Mouse (Mus musculus) neural tube, embryonic 11.5 days (tissue): ENCODE results near the gene Katnbl1. TPM values are rescaled to one million over a fixed set of nuclear protein-coding genes. Genes with fewer than 3 reads are reported as not detected.

ENCODE experiments used
- ATAC-seq: fragments of 200-750 bp; cut with Nextera tagmentation; 2 replicates; pipeline ENCODE4 v1.8.0; 2017; ENCODE audit warnings: moderate number of reproducible peaks, mild to moderate bottlenecking, moderate TSS enrichment, moderate library complexity; ENCODE audit not compliant: insufficient read depth, low FRiP score, low TSS enrichment
- DNase-seq: peaks from one replicate; pipeline ENCODE4 v3.0.0-alpha.2; 2015; ENCODE audit warnings: low spot score
- H3K27ac ChIP-seq: fragments of 300-500 bp; sonication (generic); 2 replicates; pipeline ENCODE4 v1.5.1; 2014; ENCODE audit warnings: low read depth, mild to moderate bottlenecking, low read length
- H3K27me3 ChIP-seq: fragments of 300-500 bp; sonication (generic); 2 replicates; pipeline ENCODE4 v1.6.1; 2014; ENCODE audit warnings: mild to moderate bottlenecking, low read length, mixed read lengths; ENCODE audit not compliant: control insufficient read depth, insufficient read depth
- H3K36me3 ChIP-seq: fragments of 300-500 bp; sonication (generic); 2 replicates; pipeline ENCODE4 v1.6.1; 2014; ENCODE audit warnings: mild to moderate bottlenecking, low read length, moderate library complexity, mixed read lengths; ENCODE audit not compliant: control insufficient read depth, insufficient read depth
- H3K4me1 ChIP-seq: fragments of 300-500 bp; sonication (generic); 2 replicates; pipeline ENCODE4 v1.6.1; 2014; ENCODE audit warnings: low read length, mixed read lengths; ENCODE audit not compliant: control insufficient read depth, insufficient read depth
- H3K4me2 ChIP-seq: fragments of 300-500 bp; sonication (generic); 2 replicates; pipeline ENCODE4 v1.6.1; 2014; ENCODE audit warnings: low read depth, mild to moderate bottlenecking, moderate library complexity
- H3K4me3 ChIP-seq: fragments of 300-500 bp; sonication (generic); 2 replicates; pipeline ENCODE4 v1.5.1; 2014; ENCODE audit warnings: low read depth, low read length
- H3K9ac ChIP-seq: fragments of 300-500 bp; sonication (generic); 2 replicates; pipeline ENCODE4 v1.6.1; 2014; ENCODE audit warnings: mild to moderate bottlenecking, low read length
- H3K9me3 ChIP-seq: fragments of 300-500 bp; sonication (generic); 2 replicates; pipeline ENCODE4 v1.6.1; 2016; ENCODE audit warnings: low read length; ENCODE audit not compliant: control insufficient read depth
- WGBS: fragments of 180-500 bp; shearing (Covaris S2); extraction: QIAGEN DNeasy Blood & Tissue Kit; methylation state at CpG from one replicate; pipeline ENCODE4 v1.1.7; 2014; 5-methylcytosine and 5-hydroxymethylcytosine counted together
- polyA plus RNA-seq: library from polyadenylated mRNA; unstranded; fragments of >200 nt; fragmentation: Nextera tagmentation; extraction: Ambion mirVana; gene quantifications from 2 replicates; pipeline ENCODE4 v1.2.1, GENCODE M21; 2014

Gene Katnbl1
- 54.6 and 55.2 TPM in 2 replicates for polyA plus RNA-seq

- WGBS = under 1% methylated on average over 69 of the region's 72 CpGs
- H3K4me3 ChIP-seq = peak within 1 kb of the TSS; percentile 95
- H3K4me1 ChIP-seq = peaks cover 6% of the 10 kb centered on the region; the same call in 1 of the 2 replicates
- H3K9ac ChIP-seq = peak within 1 kb of the TSS; percentile 96
- H3K4me2 ChIP-seq = peak within 1 kb of the TSS; percentile 46
- H3K9me3 ChIP-seq = no peaks in the 10 kb centered on the region
- ATAC-seq (peak; percentile 99), DNase-seq (peak; percentile 96)
- no peaks in the 10 kb centered on the region for H3K36me3 ChIP-seq
- peak within 1 kb of the TSS; percentile 85 for H3K27ac ChIP-seq
- no peaks in the 10 kb centered on the region for H3K27me3 ChIP-seq
Measured at GRCm38 (mm10) chr2:112378973-112379898, at the start of gene Katnbl1. Gene Katnbl1 (plus strand): TSS chr2:112379211.

- 76% methylated on average over 4 of the region's 4 CpGs for WGBS
- Histone ChIP-seq H3K4me2 (no peak overlapping the region), H3K4me3 (no peak overlapping the region)
Measured at GRCm38 (mm10) chr2:112332051-112332898, 46.7 kb upstream of the Katnbl1 start.

DNA sequence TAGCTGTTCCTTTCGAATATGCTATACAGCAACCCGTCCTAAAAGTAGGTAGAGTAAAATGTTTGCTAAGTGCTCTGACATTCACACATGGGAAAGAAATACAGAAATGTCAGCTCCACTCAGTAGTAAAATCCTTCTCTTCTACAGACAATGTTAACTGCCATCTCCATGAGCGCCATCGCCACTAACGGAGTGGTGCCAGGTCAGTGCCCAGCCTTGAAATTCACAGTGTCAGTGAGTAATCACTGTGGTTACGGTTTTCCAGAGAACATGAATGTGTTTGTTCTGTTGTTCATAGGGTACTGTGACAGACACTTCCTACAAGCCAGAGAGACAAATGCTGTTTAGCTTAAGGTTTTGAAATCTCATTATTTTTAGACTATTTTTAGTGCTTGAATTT lies 41.8 kb upstream of the Katnbl1 start:
- H3K27ac ChIP-seq = no peak overlapping the region
- WGBS = 93% methylated on average over 6 of the region's 6 CpGs
- H3K9me3 ChIP-seq = no peaks in the 10 kb centered on the region
- no peaks in the 10 kb centered on the region for H3K4me1 ChIP-seq
- no peak overlapping the region for H3K4me3 ChIP-seq
- 0 out of 2 replicates have a peak, but pooled peaks cover 3% of the 10 kb centered on the region for H3K36me3 ChIP-seq
- ATAC-seq (no peak), DNase-seq (no peak)
- H3K4me2 ChIP-seq = no peak overlapping the region
- H3K27me3 ChIP-seq = no peaks in the 10 kb centered on the region
- no peak overlapping the region for H3K9ac ChIP-seq

More at GRCm38 (mm10) chr2:112332051-112332898, 46.7 kb upstream of the Katnbl1 start:
- H3K4me1 ChIP-seq = no peaks in the 10 kb centered on the region
- H3K27me3 ChIP-seq = no peaks in the 10 kb centered on the region
- H3K9me3 ChIP-seq = no peaks in the 10 kb centered on the region
- H3K36me3 ChIP-seq = 0 out of 2 replicates have a peak, but pooled peaks cover 3% of the 10 kb centered on the region
- no peak overlapping the region for H3K9ac ChIP-seq
- no peak for DNase-seq
- H3K27ac ChIP-seq = no peak overlapping the region
- ATAC-seq = no peak

DNA sequence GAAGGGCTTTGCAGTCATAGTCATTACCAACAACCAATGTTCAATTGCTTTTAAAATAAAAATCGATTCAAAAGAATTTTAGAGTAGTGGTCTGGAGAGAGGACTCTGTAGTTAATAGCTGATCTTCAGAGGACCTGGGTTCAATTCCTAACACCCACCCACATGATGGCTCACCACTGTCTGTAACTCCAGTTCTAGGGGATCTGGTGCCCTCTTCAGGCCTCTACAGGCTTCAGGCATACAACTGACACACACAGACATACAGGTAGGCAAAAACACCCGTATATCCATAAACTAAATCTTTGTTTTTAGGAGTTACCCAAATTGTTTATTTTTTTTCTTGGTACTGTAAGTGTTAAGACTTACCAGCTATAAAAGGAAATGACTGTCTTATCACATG lies 39.3 kb upstream of the Katnbl1 start:
- no peak overlapping the region for H3K9ac ChIP-seq
- H3K9me3 ChIP-seq = no peaks in the 10 kb centered on the region
- no peak for DNase-seq
- H3K4me1 ChIP-seq = no peaks in the 10 kb centered on the region
- no peak overlapping the region for H3K27ac ChIP-seq
- no peaks in the 10 kb centered on the region for H3K27me3 ChIP-seq
- no peak overlapping the region for H3K4me2 ChIP-seq
- 86% methylated on average over 2 of the region's 2 CpGs for WGBS
- H3K36me3 ChIP-seq = 0 out of 2 replicates have a peak, but pooled peaks cover under 1% of the 10 kb centered on the region
- no peak overlapping the region for H3K4me3 ChIP-seq
- ATAC-seq = no peak

- Histone ChIP-seq H3K9ac (no peak overlapping the region), H3K4me3 (no peak overlapping the region), H3K4me1 (no peaks in the 10 kb centered on the region), H3K27ac (no peak overlapping the region), H3K27me3 (no peaks in the 10 kb centered on the region), H3K4me2 (no peak overlapping the region), H3K36me3 (no peaks in the 10 kb centered on the region), H3K9me3 (no peaks in the 10 kb centered on the region)
- 77% methylated on average over 3 of the region's 3 CpGs for WGBS
- ATAC-seq (no peak), DNase-seq (no peak)
Measured at GRCm38 (mm10) chr2:112341117-112341516, 37.9 kb upstream of the Katnbl1 start.

DNA sequence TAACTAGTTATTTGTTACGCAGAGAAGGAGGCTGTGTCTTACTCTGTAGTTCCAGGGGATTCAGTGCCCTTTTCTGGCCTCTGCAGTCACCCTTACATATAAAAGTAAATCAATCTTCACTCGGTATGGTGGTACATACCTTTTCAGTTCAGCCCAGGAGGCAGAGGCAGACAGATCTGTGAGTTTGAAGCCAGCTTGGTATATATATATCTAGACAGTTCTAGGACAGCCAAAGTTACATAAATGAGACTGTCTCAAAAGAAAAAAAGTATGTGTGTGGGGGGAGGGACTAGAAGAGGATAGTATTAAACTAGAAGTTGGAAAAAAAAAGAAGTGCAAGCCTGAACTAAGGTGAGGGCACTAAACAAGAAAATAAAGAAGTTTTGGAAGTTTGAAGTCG lies 30.8 kb upstream of the Katnbl1 start:
- Histone ChIP-seq H3K4me1 (no peaks in the 10 kb centered on the region), H3K4me2 (no peak overlapping the region), H3K9ac (no peak overlapping the region), H3K36me3 (no peaks in the 10 kb centered on the region), H3K9me3 (no peaks in the 10 kb centered on the region), H3K27me3 (no peaks in the 10 kb centered on the region), H3K27ac (no peak overlapping the region), H3K4me3 (no peak overlapping the region)
- WGBS = 89% methylated on average over 3 of the region's 3 CpGs
- no peak for DNase-seq
- ATAC-seq = no peak

- Histone ChIP-seq H3K36me3 (no peaks in the 10 kb centered on the region), H3K4me2 (no peak overlapping the region), H3K9me3 (no peaks in the 10 kb centered on the region), H3K27me3 (no peaks in the 10 kb centered on the region), H3K4me3 (no peak overlapping the region), H3K27ac (no peak overlapping the region), H3K9ac (no peak overlapping the region), H3K4me1 (no peaks in the 10 kb centered on the region)
- DNase-seq (no peak), ATAC-seq (no peak)
- 86% methylated on average over 7 of the region's 7 CpGs for WGBS
Measured at GRCm38 (mm10) chr2:112353685-112354455, 25.1 kb upstream of the Katnbl1 start.

GRCm38 (mm10) chr2:112359611-112360010 lies 19.4 kb upstream of the Katnbl1 start:
- H3K4me2 ChIP-seq = no peak overlapping the region
- no peak overlapping the region for H3K4me3 ChIP-seq
- H3K9ac ChIP-seq = no peak overlapping the region
- 92% methylated on average over 2 of the region's 2 CpGs for WGBS
- DNase-seq = no peak
- H3K27ac ChIP-seq = no peak overlapping the region
- no peaks in the 10 kb centered on the region for H3K9me3 ChIP-seq
- no peak for ATAC-seq
- H3K4me1 ChIP-seq = no peaks in the 10 kb centered on the region
- no peaks in the 10 kb centered on the region for H3K27me3 ChIP-seq
- H3K36me3 ChIP-seq = peaks cover 11% of the 10 kb centered on the region; the same call in 1 of the 2 replicates
